Mouse (Mus musculus) CH12.LX (cell line): ENCODE measurements at regions not wholly inside any gene's neighbourhood (a gene's known extent, or its start where the extent isn't known, plus 50 kb on each side); places are given as distances from the start of the nearest gene placed in this dataset.

ENCODE experiments used
- DNase-seq: peaks from one replicate; pipeline ENCODE4 v3.0.0-alpha.2; 2013; ENCODE audit errors: extremely low read depth
- H3K27ac ChIP-seq: 2 replicates; pipeline ENCODE4 v1.5.1; 2012; ENCODE audit warnings: low read depth, mild to moderate bottlenecking, control low read depth, moderate library complexity; ENCODE audit not compliant: insufficient read depth
- H3K27me3 ChIP-seq: replicated peaks from 2 replicates; pipeline ENCODE3; 2012; ENCODE audit warnings: inconsistent platforms
- H3K36me3 ChIP-seq, 2 experiments: replicated peaks in 1 of 2; 2 replicates each; pipeline versions ENCODE3 to v1.6.1; 2012; ENCODE audit warnings: inconsistent platforms in 1 of 2, low read length in 1 of 2, mild to moderate bottlenecking in 1 of 2, mixed read lengths in 1 of 2, moderate library complexity in 1 of 2; ENCODE audit not compliant: control insufficient read depth in 1 of 2, insufficient read depth in 1 of 2
- H3K4me1 ChIP-seq, 2 experiments: 2 replicates each; pipeline ENCODE4 v1.6.1; 2012; ENCODE audit warnings: inconsistent platforms in 1 of 2, moderate library complexity in 1 of 2; ENCODE audit not compliant: insufficient read depth in 2 of 2, control insufficient read depth in 1 of 2
- H3K4me2 ChIP-seq: 2 replicates; pipeline ENCODE4 v1.6.1; 2012; ENCODE audit warnings: low read depth, mild to moderate bottlenecking, control low read depth; ENCODE audit not compliant: poor library complexity, insufficient read depth, severe bottlenecking
- H3K4me3 ChIP-seq, 3 experiments: fragments of 150-350 bp in 1 of 3; sonication (generic) in 1 of 3; replicated peaks in 1 of 3; 2 replicates each; pipeline versions ENCODE3 to v1.5.1; 2011 to 2012; ENCODE audit warnings: low read depth in 2 of 3, low read length in 2 of 3, mild to moderate bottlenecking in 2 of 3, moderate library complexity in 2 of 3, control low read depth in 1 of 3, improper control_type of control experiment in 1 of 3, inconsistent platforms in 1 of 3, mixed read lengths in 1 of 3; ENCODE audit not compliant: poor library complexity in 1 of 3
- H3K79me2 ChIP-seq: replicated peaks from 2 replicates; pipeline ENCODE4 v1.6.1; 2012; ENCODE audit warnings: mild to moderate bottlenecking, moderate library complexity; ENCODE audit not compliant: control insufficient read depth, poor library complexity, insufficient read depth, severe bottlenecking; ENCODE audit errors: extremely low read depth
- H3K9ac ChIP-seq: 2 replicates; pipeline ENCODE4 v1.6.1; 2012; ENCODE audit warnings: low read depth, mild to moderate bottlenecking, control low read depth, moderate library complexity; ENCODE audit not compliant: insufficient read depth
- H3K9me3 ChIP-seq: replicated peaks from 2 replicates; pipeline ENCODE3; 2012; ENCODE audit warnings: low read length, inconsistent platforms, mixed read lengths
- BHLHE40 ChIP-seq: IDR thresholded peaks from 2 replicates; pipeline ENCODE4 v1.6.1; 2011; ENCODE audit warnings: mild to moderate bottlenecking, low read depth, low read length, improper control_type of control experiment
- CHD1 ChIP-seq: IDR thresholded peaks from 2 replicates; pipeline ENCODE4 v1.6.1; 2012; ENCODE audit warnings: low read depth, low read length, improper control_type of control experiment, inconsistent platforms
- CTCF ChIP-seq, 2 experiments: IDR thresholded peaks in 1 of 2; conservative IDR thresholded peaks in 1 of 2; 2 replicates each; pipeline ENCODE4 v1.5.1; 2011 to 2012; ENCODE audit warnings: low read depth in 2 of 2, low read length in 2 of 2, improper control_type of control experiment in 1 of 2, inconsistent platforms in 1 of 2, mild to moderate bottlenecking in 1 of 2, moderate library complexity in 1 of 2
- E2F4 ChIP-seq: IDR thresholded peaks from 2 replicates; pipeline ENCODE4 v1.6.1; 2011; ENCODE audit warnings: low read depth, low read length, improper control_type of control experiment; ENCODE audit not compliant: insufficient replicate concordance
- EP300 ChIP-seq: IDR thresholded peaks from 2 replicates; pipeline ENCODE4 v1.6.1; 2011; ENCODE audit warnings: low read length, improper control_type of control experiment
- ETS1 ChIP-seq: conservative IDR thresholded peaks from 2 replicates; pipeline ENCODE4 v1.6.1; 2012; ENCODE audit warnings: low read depth, mild to moderate bottlenecking, inconsistent platforms, low read length, improper control_type of control experiment, moderate library complexity
- HCFC1 ChIP-seq: IDR thresholded peaks from 2 replicates; pipeline ENCODE4 v1.6.1; 2012; ENCODE audit warnings: low read depth, mild to moderate bottlenecking, inconsistent platforms, low read length, improper control_type of control experiment
- IRF4 ChIP-seq: IDR thresholded peaks from 2 replicates; pipeline ENCODE4 v1.6.1; 2014; ENCODE audit warnings: low read depth, mild to moderate bottlenecking, inconsistent platforms, low read length, improper control_type of control experiment
- JUN ChIP-seq: IDR thresholded peaks from 2 replicates; pipeline ENCODE4 v1.6.1; 2011; ENCODE audit warnings: low read depth, mild to moderate bottlenecking, low read length, improper control_type of control experiment, moderate library complexity; ENCODE audit not compliant: insufficient read depth
- JUND ChIP-seq: conservative IDR thresholded peaks from 2 replicates; pipeline ENCODE4 v1.6.1; 2011; ENCODE audit warnings: low read depth, low read length, improper control_type of control experiment
- KAT2A ChIP-seq: IDR thresholded peaks from 2 replicates; pipeline ENCODE4 v1.6.1; 2012; ENCODE audit warnings: low read length, improper control_type of control experiment, inconsistent platforms; ENCODE audit not compliant: insufficient replicate concordance
- MAZ ChIP-seq: IDR thresholded peaks from 2 replicates; pipeline ENCODE4 v1.6.1; 2012; ENCODE audit warnings: low read depth, mild to moderate bottlenecking, inconsistent platforms, low read length, improper control_type of control experiment, moderate library complexity
- MXI1 ChIP-seq: IDR thresholded peaks from 2 replicates; pipeline ENCODE4 v1.6.1; 2011; ENCODE audit warnings: mild to moderate bottlenecking, low read depth, low read length, improper control_type of control experiment
- MYC ChIP-seq: IDR thresholded peaks from 2 replicates; pipeline ENCODE4 v1.6.1; 2011; ENCODE audit warnings: low read depth, mild to moderate bottlenecking, improper control_type of control experiment, low read length
- NELFE ChIP-seq: IDR thresholded peaks from 2 replicates; pipeline ENCODE4 v1.6.1; 2011; ENCODE audit warnings: low read depth, low read length, improper control_type of control experiment
- SIN3A ChIP-seq: IDR thresholded peaks from 2 replicates; pipeline ENCODE4 v1.6.1; 2012; ENCODE audit warnings: low read length, improper control_type of control experiment, inconsistent platforms
- TCF12 ChIP-seq: IDR thresholded peaks from 2 replicates; pipeline ENCODE4 v1.6.1; 2014; ENCODE audit warnings: low read depth, mild to moderate bottlenecking, inconsistent platforms, low read length, improper control_type of control experiment
- USF1 ChIP-seq: IDR thresholded peaks from 2 replicates; pipeline ENCODE4 v1.6.1; 2014; ENCODE audit warnings: low read depth, mild to moderate bottlenecking, inconsistent platforms, low read length, improper control_type of control experiment
- ZKSCAN1 ChIP-seq: IDR thresholded peaks from 2 replicates; pipeline ENCODE4 v1.6.1; 2012; ENCODE audit warnings: low read depth, inconsistent platforms, low read length, improper control_type of control experiment, borderline replicate concordance
- ZMIZ1 ChIP-seq: IDR thresholded peaks from 2 replicates; pipeline ENCODE4 v1.6.1; 2012; ENCODE audit warnings: low read depth, mild to moderate bottlenecking, inconsistent platforms, low read length, improper control_type of control experiment
- ZNF384 ChIP-seq: IDR thresholded peaks from 2 replicates; pipeline ENCODE4 v1.6.1; 2012; ENCODE audit warnings: low read depth, low read length, improper control_type of control experiment, inconsistent platforms
- dilution Hi-C: fragments of 300-500 bp; cut with MboI; formaldehyde crosslinking; loops from 2 replicates; pipeline ENCODE4 v1.14.3; 2020; ENCODE audit warnings: low sequenced_read_pairs; ENCODE audit not compliant: extremely low pct_unique_long_range_greater_than_20kb, extremely low pct_ligation_motif_present
- in situ Hi-C: fragments of 300-500 bp; cut with MboI; formaldehyde crosslinking; loops from 3 replicates; pipeline ENCODE4 v1.14.3; 2019; ENCODE audit warnings: low sequenced_read_pairs, low pct_ligation_motif_present, low pct_unique_long_range_greater_than_20kb, mixed read lengths

- TF ChIP-seq EP300 (no peak), ZNF384 (no peak), SIN3A (no peak), MAZ (no peak), NELFE (no peak), CHD1 (no peak), MXI1 (no peak), IRF4 (no peak), JUND (no peak), USF1 (no peak), MYC (no peak), ZMIZ1 (no peak), KAT2A (no peak), CTCF (conservative IDR thresholded peaks at IDR 0.05 in 1 of 2, IDR thresholded peaks at IDR 0.05 in 1 of 2; ENCODE audit: low read depth in 2 of 2, low read length in 2 of 2) (no peak), ZKSCAN1 (no peak), JUN (no peak), ETS1 (no peak), BHLHE40 (no peak)
- TF ChIP-seq, all 38 proteins: peak for 0
- Histone ChIP-seq H3K27ac (no peak overlapping the region), H3K4me3 (no peak overlapping the region), H3K9ac (no peak overlapping the region), H3K9me3 (no peaks in the 10 kb centered on the region), H3K4me1 (no peaks in the 10 kb centered on the region), H3K79me2 (no peaks in the 10 kb centered on the region), H3K36me3 (no peaks in the 10 kb centered on the region), H3K27me3 (no peaks in the 10 kb centered on the region), H3K4me2 (no peak overlapping the region)
- dilution Hi-C loops (no loop called here), in situ Hi-C loops (no loop called here)
- no peak for DNase-seq
Observed at GRCm38 (mm10) chr13:6862186-6862585, 213.6 kb upstream of the Pfkp start.

DNA sequence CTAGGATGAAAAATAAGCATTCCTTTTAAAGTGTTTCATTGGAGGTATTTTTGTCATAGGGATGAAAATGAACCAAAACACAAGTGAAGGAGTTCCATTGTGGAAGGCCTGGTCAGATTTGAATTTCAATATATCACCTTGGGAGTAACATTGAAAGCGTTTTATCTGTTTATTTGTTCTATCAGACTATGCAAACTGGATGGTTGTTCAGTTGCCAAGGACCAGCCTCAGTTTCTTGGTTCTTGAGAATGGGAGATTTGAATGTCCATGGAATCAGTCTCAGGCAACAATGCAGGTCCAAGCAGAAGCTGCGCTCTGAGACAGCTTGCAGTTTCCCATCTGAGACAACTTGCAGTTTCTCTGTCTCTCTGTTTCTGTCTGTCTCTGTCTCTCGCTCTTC is 211.0 kb upstream of the Pfkp start:
- Histone ChIP-seq H3K27ac (no peak overlapping the region), H3K36me3 (no peaks in the 10 kb centered on the region), H3K9me3 (no peaks in the 10 kb centered on the region), H3K4me3 (no peak overlapping the region), H3K4me2 (no peak overlapping the region), H3K4me1 (no peaks in the 10 kb centered on the region), H3K27me3 (no peaks in the 10 kb centered on the region), H3K79me2 (no peaks in the 10 kb centered on the region), H3K9ac (no peak overlapping the region)
- DNase-seq: no peak
- TF ChIP-seq HCFC1: no peak
- no peak for TF ChIP-seq SIN3A
- TF ChIP-seq E2F4: no peak
- TF ChIP-seq ZNF384: no peak
- TF ChIP-seq JUND: no peak
- no peak for TF ChIP-seq MAZ
- no peak for TF ChIP-seq KAT2A
- TF ChIP-seq TCF12: no peak
- no peak for TF ChIP-seq ZKSCAN1
- TF ChIP-seq MYC: no peak
- dilution Hi-C loops (no loop called here), in situ Hi-C loops (no loop called here)
